Mouse (Mus musculus) forelimb bud, embryonic 11.5 days (tissue): ENCODE data around the gene Cacnb4.

Experiments
- DNase-seq: peaks from one replicate; pipeline ENCODE4 v3.0.0-alpha.2; 2012; ENCODE audit warnings: low read depth, low spot score

Cacnb4 gene

DNA sequence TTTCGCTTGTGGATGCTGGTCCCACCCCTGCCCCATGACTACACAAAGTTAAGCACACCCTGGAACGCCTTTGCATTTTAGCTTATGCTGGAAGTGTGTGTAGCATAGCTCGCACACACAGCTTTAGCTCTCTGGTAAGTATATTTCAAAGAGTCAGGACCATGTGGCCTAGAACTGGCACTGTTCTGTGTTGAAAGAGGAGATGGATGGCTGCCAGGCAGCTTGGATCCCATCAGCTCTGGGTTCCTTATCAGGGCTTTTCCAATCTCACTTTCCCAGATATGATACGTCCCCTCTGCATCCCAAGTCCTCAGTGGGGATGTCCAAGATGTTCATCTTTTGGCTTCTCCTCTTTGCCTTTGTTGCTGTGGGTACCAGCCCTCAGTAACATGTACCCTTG lies 157.9 kb downstream of the Cacnb4 start:
- DNase-seq = no peak

DNA sequence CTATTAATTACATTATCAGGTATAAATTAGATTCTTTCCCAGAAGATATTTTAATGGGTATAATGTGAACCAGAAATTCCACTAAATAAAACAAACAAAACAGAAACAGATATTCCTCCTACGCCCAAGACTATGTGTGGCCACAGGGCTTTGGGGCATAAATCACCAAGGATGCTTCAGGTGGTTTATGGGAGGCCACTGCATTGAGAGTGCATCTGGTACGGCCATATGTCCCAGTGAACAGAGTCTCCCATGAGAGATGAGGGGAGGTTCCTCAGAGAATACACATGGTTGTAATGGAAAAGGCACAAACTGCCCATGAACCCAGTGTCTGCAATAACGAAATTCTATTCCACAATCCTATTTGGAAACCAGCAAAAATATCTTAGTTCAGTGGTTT lies 160.1 kb downstream of the Cacnb4 start:
- no peak for DNase-seq

DNA sequence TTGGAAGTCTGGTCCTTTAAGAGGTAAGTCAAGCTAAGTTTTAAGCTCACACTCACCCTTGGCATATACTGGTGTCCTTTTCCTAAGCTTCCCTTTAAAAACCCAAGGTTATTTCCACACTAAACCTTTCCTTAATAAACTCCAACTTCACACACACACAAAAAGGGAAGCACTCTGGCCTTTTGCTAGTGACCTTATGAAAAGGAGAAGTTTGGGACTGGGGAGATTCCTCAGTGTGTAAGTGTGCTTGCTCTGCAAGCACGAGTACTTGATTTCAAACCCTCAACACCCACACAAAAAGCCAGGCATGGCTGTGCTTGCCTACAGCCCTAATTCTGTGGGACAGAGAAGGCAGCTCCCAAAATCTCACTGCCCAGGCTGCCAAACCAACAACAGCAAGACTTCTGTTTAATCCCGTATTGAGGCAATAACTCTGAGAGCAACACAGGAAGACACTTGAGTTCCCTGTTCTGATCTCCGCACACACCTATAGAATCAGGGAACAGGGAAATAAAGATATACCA lies 163.7 kb downstream of the Cacnb4 start:
- no peak for DNase-seq

DNA sequence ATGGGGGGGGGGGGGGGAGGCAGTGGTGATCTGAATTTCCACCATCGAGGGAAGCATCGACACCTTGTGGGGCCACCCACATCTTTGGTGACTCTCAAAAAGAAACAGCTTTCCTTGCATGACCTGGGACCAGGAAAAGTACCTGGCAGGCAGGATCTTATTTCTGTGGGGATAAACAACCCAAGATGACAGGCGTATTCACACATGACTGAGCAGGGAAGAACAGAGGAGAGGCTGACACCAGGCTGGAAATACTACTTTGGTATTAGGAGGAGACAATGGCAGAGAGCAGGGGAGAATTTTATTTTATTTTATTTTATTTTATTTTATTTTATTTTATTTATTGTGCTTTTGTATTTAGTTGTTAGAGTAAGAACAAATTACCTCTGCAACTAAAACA lies 164.4 kb downstream of the Cacnb4 start:
- no peak for DNase-seq

DNA sequence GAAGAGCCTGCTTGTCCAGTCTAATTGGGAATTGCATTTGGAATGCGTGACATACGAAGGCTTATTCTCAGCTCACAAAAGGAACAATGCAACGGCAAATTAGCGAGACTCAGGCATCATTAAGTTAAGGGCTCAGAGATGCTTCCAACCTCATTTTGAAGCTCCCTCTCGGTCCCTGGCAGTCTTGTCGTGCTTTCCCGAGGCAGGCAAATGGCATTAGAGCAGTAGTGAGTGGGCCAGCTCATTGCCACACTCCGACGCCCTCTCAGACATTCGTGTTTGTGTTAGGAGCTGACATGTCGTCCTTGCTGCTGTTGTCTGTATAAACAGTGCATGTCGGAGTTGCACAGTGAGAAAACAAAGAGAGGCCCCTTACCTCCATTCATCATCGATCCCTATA lies 164.8 kb downstream of the Cacnb4 start:
- no peak for DNase-seq

DNA sequence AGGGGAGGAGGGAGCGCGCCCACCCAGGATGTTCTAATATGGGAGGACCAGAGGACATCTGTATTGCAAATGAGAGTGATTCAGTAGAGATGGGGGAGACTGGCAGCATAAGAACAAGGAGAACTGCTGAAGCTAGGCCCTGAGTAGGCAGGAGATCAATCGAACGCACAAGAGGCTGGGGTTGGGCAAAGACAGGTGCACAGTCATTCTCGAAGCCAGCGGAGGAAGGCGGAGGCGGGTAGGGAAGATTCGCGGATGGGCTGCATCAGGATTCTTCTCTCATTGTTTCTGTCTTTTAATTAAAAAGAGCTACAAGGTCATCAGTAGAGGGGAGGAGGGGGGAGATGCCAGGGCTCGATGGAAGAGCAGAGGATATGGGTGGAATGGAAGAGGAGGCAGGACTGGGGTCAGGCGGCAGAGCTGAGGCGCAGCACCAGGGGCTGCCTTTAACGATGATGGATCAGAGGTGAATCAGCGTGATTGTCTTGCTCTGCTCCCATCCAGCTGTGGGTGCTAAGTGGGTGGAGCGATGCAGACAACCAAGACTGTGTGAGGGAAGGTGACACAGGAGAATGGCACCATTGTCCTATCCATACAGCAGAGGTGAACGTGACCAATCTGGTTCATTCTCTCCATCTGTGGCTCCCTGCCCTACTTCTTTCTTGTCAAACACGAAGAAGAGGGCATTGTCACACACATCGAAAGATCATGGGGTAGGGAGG lies 166.7 kb downstream of the Cacnb4 start:
- DNase-seq = no peak

DNA sequence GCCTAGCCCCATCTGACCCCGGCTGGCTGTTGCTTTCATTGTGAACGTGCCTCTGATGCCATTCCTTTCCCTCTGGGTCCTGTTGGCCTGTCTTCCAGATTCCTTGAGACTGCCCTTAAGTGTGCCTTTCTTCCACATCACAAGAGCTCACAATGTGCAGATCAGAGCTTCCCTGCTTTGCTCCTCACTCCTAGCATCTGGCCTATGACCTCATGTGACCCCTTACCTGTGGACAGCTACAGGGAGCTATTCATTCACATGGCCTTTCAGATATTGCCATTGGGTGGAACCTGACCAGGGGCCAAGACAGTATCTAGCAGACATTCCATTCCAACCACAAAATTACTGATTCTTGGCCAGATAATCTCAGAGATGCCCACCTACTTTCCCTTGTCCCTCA lies 171.5 kb downstream of the Cacnb4 start:
- DNase-seq = no peak

DNA sequence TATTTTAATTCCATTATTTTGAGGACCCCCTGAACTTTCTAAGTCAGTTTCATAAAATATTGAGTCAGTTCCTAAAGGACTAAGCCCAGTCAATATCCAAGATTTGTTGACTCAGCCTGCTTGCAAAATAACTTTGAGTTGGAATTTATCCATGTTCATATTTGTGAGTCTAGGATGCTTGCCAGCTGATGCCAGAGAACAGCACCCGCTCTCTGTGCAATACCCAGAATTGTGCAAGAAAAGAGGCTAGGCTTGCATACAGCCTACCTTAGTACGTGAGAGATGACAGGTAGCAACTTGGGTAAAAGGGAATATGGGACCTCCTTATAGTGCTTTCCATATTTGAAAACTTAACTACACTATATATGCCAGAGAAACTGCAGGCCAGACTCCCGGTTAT lies 171.9 kb downstream of the Cacnb4 start:
- DNase-seq = no peak

DNA sequence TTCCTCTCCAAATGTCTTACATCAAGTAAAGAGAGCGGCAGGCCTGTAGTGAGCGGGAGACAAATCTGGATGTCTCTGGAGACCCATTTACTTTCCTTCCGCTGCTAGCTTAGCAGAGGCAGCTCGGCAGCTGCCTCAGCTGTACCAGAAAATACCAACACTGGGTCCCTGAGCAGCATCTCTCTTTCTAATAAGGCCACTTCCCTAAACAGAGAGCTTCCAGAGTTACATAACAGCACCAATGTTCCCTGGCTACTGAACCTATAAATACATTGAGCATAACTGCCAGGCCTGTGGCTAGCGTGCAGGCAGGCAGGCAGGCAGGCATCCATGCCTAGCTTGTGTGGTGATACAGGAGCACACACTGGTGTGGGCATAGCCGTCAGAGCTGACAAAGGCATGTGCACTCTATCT lies 176.8 kb downstream of the Cacnb4 start:
- no peak for DNase-seq

DNA sequence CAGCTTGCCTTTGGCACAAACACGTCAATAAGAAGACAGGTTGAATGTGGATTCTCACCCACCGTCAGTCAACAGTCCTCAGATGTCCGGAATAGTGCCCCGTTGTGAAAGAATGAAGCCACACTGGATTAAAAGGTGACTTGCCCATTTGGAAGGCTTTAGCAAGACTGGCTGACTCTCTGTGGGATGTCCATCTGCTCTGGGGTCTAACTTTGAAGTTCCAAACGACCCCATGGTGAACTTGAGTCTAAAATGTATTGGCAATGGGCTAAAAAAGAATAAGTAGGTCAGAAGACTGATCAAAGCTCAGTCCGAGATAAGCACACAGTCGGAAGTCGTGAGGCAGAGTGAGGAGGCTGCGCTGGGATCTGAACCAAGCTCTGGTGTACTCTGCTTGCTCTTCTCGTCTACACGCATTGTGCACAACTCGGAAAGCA lies 177.5 kb downstream of the Cacnb4 start:
- DNase-seq = no peak

DNA sequence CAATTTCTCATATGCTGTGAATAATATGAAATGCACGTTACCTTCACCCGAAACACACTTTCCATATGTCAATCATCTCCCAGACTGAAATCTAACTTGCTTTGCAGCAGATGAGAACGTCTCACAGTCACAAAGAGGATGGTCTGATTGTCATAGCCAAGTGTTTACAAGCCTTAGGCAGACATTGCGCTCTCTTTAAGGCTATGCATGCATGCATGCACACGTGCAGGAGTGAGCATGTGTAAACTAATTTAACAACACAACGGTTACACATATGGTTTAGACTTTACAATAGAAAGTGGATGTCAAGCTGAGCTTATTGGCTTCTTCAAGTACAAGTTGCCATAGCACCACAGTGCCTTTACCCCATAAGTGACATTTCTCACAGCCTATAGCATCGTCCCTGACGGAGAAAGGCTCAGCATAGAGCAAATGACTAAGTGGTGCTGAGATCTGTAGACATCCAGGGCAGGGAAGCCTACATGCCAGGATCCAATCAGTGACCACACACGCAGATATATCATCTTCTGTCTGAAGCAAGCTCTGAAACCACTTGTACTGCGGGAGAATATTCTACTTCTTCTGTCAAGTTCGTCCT lies 181.4 kb downstream of the Cacnb4 start:
- DNase-seq = peak; percentile 19

DNA sequence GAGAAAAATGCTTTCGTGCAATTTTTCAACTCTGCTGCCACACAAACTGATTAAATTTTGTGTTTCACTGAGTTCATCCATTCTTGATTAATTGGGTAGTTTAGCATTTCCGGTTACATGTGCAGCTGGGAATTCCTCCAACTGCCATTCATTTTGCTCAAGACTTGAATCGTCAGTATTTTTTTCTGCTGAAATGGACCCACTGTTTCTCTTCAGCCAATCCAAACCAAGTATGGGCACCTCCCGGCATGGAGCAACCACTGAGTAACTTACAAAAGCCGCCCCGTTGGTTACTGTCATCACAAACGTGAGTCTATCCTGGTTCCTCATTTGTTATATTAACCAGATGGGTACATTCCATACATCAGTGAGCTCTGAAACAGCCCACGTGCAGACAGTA lies 182.4 kb downstream of the Cacnb4 start:
- DNase-seq = no peak

DNA sequence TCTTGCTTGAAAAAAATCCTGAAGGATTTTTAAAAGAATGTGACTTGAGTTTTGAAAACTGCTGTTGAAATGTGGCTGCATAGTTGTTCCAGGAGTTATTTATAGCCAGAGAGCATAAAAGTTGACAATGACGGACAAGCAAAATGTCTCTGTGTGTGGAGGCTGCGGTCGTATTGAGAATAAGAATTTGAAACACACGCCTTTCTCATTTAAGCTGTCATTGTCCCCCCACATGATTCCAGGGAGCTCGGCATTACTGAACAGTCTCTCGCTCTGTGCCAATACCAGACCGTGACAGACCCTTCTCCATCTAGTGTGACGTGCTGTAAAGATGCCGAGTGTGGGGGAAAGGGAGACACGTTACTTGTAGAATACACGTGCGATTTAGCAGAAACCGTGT lies 183.8 kb downstream of the Cacnb4 start:
- DNase-seq = no peak

DNA sequence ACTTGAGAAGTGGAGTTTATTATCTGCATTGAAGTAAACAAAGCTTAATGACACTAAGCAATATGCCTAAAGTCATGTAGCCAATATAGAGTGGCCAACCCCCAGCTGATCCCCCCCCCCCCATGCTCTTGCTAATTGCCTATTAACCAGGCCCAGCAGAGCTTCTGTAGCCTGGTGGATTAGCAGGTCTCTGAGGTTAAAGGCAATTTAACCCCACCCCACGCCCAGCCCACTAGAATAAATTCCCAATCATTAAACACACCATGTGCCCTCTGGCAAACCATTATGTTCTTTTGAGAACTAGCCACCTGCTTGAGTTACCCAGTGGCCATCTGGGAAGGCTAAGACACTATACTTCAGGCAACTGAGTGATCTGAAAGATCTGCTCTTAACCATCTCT lies 186.8 kb downstream of the Cacnb4 start:
- DNase-seq = peak; percentile 65

DNA sequence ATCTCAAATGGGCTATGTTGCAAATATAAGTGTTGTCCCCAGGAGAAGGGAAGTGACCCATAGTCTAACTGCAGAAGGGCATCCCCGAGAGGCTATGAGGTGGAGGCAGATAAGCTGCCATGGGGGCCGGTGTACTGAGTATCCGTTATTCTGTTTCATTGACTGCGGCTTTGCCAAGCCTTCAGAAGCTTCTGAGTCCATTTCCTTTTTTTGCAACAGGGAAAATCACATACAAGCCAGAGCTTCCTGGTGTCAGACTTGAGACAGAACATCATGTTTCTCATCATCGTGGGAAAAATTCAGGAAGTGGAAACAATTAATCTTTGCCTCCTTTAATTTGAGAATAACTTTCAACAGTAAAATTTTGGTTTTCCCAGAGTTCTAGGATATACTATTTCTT lies 193.1 kb downstream of the Cacnb4 start:
- DNase-seq = no peak

DNA sequence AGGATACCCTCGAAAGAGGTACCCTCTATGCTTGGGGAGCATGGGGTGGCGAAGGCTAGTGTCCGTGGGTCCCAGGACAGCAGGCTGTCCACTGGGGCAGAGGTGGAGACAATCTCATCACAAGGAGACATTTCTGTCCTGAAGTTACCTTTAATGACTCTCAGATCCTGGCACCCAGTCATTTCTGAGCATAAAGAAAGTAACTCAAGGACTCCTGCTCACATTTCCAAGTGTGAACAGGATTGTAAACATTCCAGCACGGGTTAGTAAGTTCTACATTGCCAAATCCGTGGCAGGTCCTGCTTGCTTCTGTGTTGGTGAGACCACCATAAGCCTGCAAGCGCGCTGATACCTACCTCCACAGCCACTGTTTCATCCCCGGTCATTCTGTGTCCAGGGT lies 196.2 kb downstream of the Cacnb4 start:
- DNase-seq = no peak

DNA sequence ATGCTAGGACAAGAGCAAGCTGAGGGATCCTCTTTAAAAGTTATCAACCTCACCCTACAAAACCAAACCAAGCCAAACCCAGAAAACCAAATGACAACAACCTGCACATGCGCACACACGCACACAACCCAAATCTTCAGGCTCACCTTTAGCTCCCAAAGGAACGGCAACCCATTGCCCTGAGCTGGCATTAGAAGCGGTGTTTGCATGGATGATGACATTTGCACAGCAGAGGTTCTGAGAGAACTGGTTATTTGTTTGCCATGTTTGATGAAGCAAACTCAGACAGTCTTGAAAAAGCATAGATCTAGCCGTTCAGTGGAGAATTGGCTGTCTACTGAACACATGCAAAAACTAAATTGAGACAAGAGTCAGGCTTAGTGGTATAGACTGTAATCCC lies 198.1 kb downstream of the Cacnb4 start:
- no peak for DNase-seq

DNA sequence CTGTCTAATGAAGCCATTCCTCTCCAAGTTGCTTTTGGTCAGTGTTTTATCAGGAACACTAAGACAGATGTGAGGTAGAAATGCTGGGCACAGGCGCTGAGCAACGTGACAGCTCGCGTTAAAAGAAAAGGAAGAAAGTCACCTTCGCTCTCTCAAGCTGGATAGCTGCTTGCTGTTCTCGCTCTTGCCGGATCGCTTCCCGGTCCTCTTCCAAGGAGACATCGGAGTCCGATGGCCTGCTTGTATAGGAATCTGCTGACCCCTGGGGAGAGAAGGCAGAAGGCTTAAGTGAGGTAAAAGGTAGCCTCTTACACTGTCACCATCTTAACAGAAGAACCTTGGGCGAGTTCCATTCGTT lies 199.1 kb downstream of the Cacnb4 start:
- DNase-seq = no peak

DNA sequence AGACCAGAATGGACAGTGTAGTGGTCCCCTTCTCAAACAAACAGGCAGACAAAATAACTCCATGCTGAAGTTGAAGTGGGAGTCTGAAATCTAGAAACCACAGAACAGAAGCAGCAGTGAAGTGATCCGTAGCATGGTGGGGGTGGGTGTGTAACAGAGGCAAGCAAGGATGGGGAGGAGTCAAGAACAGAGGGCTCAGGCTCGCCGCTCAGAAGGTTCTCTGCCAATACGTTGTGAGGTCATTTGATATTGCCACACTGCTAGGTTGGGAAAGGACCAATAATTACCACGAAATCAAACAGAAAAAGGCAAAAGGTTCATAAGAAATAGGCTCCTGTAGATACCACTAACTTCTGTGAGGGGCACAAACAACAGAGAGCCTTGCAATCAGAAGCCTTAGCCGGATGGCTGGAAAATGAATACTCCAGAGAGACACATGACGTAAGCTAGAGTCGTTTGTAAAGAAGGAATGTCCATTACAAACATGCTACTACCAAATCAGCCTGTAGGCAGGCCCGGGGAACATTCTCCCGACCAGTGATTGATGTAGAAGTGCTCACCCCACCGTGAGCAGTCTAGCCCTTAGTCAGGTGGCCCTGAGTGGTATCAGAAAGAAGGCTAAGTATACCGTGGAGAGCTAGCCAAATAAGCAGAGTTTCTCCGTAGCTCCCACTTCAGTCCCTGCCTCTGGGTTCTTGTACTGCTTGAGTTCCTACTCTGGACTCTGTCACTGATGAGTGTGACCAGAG lies 199.7 kb downstream of the Cacnb4 start:
- no peak for DNase-seq

DNA sequence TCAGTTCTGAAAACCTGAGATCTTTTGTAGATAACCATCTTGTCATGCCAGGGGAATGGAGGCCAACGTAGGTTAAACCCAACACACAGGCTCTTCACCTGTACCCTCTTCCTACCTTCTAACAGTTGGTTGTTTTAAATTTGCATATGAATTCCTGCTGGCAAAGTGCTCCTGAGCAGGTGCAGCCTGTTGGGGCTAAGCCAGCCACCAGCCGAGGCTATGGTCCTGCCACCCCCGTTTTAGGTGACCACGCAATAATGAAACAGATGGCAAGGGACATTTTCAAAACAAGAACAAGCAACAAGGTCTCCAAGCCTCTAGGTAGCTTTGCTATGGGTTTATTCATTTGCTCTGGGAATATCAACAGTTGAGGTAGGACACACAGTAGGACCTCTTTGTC lies 200.8 kb downstream of the Cacnb4 start:
- DNase-seq = no peak

DNA sequence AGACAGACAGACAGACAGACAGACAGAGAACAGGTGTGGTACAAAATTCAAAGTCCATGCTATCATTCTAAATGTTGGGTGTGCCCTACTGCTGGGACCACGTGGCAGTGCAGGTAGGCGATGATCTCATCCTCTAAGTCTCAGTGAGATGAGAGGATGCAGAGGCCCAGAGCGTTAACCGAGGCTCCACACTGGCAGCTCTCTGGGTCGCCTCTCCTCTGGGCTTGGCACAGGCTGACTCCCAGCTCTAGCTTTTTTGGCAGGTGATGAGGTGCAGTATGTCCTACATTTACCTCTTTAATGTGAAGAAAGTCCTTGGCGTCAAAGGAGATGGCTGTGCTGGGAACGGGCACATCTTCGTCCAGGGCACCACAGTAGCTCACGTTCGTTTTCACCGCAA lies 202.1 kb downstream of the Cacnb4 start:
- DNase-seq = no peak

DNA sequence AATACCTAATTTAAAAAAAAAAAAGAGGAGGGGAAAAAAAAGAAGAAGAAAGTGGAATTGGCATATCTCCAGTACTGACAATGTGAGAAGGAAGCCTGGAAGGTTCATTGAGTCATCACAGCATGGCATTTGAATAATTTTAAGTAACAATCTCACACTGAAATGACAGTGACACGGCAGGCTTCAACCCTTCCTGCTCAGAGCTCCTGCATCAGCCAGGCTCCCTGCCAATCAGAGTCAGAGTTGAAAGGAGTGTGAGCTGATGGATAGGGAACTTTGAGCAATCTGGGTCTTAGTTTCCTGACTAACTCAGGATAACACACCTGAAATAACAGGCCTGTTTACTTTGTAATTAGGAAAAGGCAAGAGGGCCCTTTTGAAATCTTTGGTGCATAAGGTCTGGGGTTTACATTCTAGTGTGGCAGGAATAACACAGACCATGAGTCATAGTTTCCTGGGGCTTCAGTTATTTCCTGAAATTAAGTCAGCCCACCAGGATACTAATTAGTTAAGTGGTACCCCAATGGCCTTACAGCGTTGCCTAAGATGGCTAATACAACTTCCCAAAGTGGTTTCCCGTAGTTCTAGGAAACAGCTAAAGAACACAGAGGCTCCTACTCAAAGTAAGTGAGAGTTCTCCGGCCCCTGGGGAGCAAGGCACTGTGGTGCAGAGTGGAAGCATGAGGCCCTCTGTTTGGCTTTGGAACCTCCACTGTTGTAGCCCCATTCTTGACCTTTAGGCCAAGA lies 204.9 kb downstream of the Cacnb4 start:
- peak; percentile 25 for DNase-seq
